Mouse (Mus musculus) small intestine, adult 2 months (tissue): Measurements from ENCODE around the gene Trabd2b.

Source experiments
- CTCF ChIP-seq: fragments of 200-500 bp; IDR thresholded peaks from 2 replicates; pipeline ENCODE4 v1.5.1; 2012; ENCODE audit warnings: low read depth, mild to moderate bottlenecking, control low read depth, inconsistent platforms, low read length, moderate library complexity, mixed read lengths; ENCODE audit not compliant: insufficient replicate concordance, insufficient read length; ENCODE audit errors: extremely low read depth
- POLR2A ChIP-seq: fragments of 200-500 bp; IDR thresholded peaks from 2 replicates; pipeline ENCODE4 v1.6.1; 2012; ENCODE audit warnings: low read depth, mild to moderate bottlenecking, control low read depth, inconsistent platforms, low read length, moderate library complexity

DNA sequence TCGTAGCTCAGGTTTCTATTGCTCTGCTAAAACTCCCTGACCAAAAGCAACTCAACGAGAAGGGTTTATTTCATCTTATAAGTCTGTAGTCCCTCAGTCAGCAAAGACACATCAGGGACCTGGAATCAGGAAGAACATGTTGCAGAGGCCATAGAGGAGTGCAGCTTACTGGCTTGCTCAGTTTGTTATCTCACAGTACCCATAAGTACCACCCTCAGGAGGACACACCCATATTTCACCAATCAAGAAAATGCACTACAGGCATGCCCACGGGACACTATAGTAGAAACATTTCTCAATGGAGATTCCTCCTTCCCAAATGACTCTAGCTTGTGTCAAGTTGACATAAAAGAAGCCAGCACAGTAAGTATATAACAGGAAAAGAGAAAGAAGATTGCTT, 143.0 kb downstream of the Trabd2b start:
- TF ChIP-seq CTCF = no peak
- TF ChIP-seq POLR2A = no peak
